Mouse (Mus musculus): ENCODE data around the gene Trio.

Gene Trio

GRCm38 (mm10) chr15:27947880-27948279 lies 77.8 kb downstream of the Trio start:
- no peak for DNase-seq (ENCODE audit: low read depth, low spot score)

- no peak for DNase-seq (ENCODE audit: low read depth, low spot score)
Measured at GRCm38 (mm10) chr15:27945570-27945969, 80.1 kb downstream of the Trio start.

- no peak for DNase-seq (ENCODE audit: low read depth, low spot score)
Measured at GRCm38 (mm10) chr15:27944898-27945297, 80.8 kb downstream of the Trio start.

- no peak for DNase-seq (ENCODE audit: low read depth, low spot score)
Measured at GRCm38 (mm10) chr15:27943486-27944195, 82.0 kb downstream of the Trio start.

- no peak for DNase-seq (ENCODE audit: low read depth, low spot score)
Measured at GRCm38 (mm10) chr15:27942148-27942847, 83.3 kb downstream of the Trio start.

GRCm38 (mm10) chr15:27941441-27941840 lies 84.2 kb downstream of the Trio start:
- no peak for DNase-seq (ENCODE audit: low read depth, low spot score)

- DNase-seq (ENCODE audit: low read depth, low spot score) = no peak
Measured at GRCm38 (mm10) chr15:27941020-27941419, 84.6 kb downstream of the Trio start.

GRCm38 (mm10) chr15:27940032-27940431 lies 85.6 kb downstream of the Trio start:
- no peak for DNase-seq (ENCODE audit: low read depth, low spot score)

GRCm38 (mm10) chr15:27938886-27939285 lies 86.8 kb downstream of the Trio start:
- DNase-seq (ENCODE audit: low read depth, low spot score) = no peak

- no peak for DNase-seq (ENCODE audit: low read depth, low spot score)
Measured at GRCm38 (mm10) chr15:27937861-27938833, 87.5 kb downstream of the Trio start.

- peak; percentile 79 for DNase-seq (ENCODE audit: low read depth, low spot score)
Measured at GRCm38 (mm10) chr15:27937003-27937860, 88.4 kb downstream of the Trio start.

- DNase-seq (ENCODE audit: low read depth, low spot score) = no peak
Measured at GRCm38 (mm10) chr15:27935772-27936746, 89.6 kb downstream of the Trio start.

GRCm38 (mm10) chr15:27933270-27933669 lies 92.4 kb downstream of the Trio start:
- DNase-seq (ENCODE audit: low read depth, low spot score) = peak; percentile 68

- no peak for DNase-seq (ENCODE audit: low read depth, low spot score)
Measured at GRCm38 (mm10) chr15:27931891-27932290, 93.8 kb downstream of the Trio start.

- no peak for DNase-seq (ENCODE audit: low read depth, low spot score)
Measured at GRCm38 (mm10) chr15:27931459-27931858, 94.2 kb downstream of the Trio start.

- DNase-seq (ENCODE audit: low read depth, low spot score) = no peak
Measured at GRCm38 (mm10) chr15:27927614-27928013, 98.0 kb downstream of the Trio start.

- no peak for DNase-seq (ENCODE audit: low read depth, low spot score)
Measured at GRCm38 (mm10) chr15:27926941-27927340, 98.7 kb downstream of the Trio start.

GRCm38 (mm10) chr15:27926450-27926849 lies 99.2 kb downstream of the Trio start:
- DNase-seq (ENCODE audit: low read depth, low spot score) = no peak

- no peak for DNase-seq (ENCODE audit: low read depth, low spot score)
Measured at GRCm38 (mm10) chr15:27925865-27926264, 99.8 kb downstream of the Trio start.

All from R1 (cell line).